8 mouse cellular contexts compared by ENCODE assay signal in the genomic region with DNA sequence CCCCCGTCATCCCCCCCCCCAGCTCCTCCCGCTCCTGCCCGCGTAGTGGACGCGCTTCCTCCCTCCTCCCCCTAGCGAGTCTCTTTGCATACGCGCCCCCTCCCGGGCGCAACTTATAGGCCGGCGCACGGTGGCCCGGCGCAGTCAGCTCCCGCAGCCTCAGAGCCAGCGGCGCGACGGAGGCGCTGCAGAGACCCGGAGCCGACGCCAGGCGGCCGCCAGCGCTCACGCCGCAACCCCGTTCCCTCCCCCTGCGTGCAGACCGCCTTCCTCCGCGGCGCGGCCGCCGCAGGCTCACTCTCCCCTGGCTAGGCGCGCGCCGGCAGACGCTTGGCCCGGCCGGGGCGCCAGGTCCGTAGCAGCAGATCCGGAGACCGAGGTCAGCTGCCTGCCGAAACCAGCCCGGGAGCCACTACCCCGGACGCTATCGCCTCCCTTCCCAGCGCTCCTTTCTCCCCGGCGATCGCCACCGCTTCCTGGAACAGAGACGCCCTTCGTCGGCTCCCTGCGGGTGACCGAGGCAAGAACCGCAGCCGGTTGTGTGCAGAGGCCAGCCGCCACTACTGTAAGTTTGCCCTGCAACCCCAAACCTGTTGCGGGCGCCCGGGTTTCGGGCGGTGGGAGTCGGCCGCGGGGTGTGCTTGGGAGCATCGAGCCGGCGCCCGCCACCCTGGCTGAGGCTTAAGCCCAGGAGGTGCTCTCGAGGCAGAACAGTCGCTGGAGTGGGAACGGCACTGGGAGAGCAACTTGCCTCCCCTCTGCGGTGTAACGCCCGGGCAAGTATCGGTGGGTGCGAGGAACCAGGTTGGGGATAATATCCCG. TPM values are rescaled to one million over a fixed set of nuclear protein-coding genes. Genes with fewer than 3 reads are reported as not detected.
A peak's percentile ranks its signal among the peaks of the same experiment; 100 is the strongest.
DNase-seq lines count a peak whose midpoint lies in the region; ATAC-seq and TF ChIP-seq lines count a peak whose summit lies in the region.

A gene (plus strand): TSS at position 141 of the 822 bp plus-strand sequence.

- H3K27me3 ChIP-seq in erythroblast, embryonic 14.5 days (ENCODE audit: control insufficient read depth) = peaks cover 57% of the 10 kb centered on the region
- peaks cover 22% of the 10 kb centered on the region; the same call in 1 of the 2 replicates for H3K27me3 ChIP-seq in embryonic facial prominence, embryonic 10.5 days (replicated peaks; ENCODE audit: low read depth, poor library complexity, severe bottlenecking)
- no peaks in the 10 kb centered on the region for H3K27me3 ChIP-seq in intestine, postnatal 0 days (replicated peaks; ENCODE audit: control insufficient read depth, insufficient read depth, low read length)
- H3K27me3 ChIP-seq in limb, embryonic 10.5 days (ENCODE audit: low read depth, poor library complexity, severe bottlenecking) = no peaks in the 10 kb centered on the region
- peaks cover 12% of the 10 kb centered on the region; the same call in 1 of the 2 replicates for H3K27me3 ChIP-seq in midbrain, embryonic 12.5 days

- H3K27ac ChIP-seq in embryonic facial prominence, embryonic 10.5 days (replicated peaks) = peak within 1 kb of the TSS; percentile 95
- peak within 1 kb of the TSS; percentile 88 for H3K27ac ChIP-seq in intestine, postnatal 0 days (ENCODE audit: low read depth, low read length)
- H3K27ac ChIP-seq in limb, embryonic 10.5 days = peak within 1 kb of the TSS; percentile 97
- H3K27ac ChIP-seq in midbrain, embryonic 12.5 days (replicated peaks) = peak within 1 kb of the TSS; percentile 97

- H3K9me3 ChIP-seq in erythroblast, embryonic 14.5 days (ENCODE audit: control insufficient read depth, low read length) = no peaks in the 10 kb centered on the region
- no peaks in the 10 kb centered on the region for H3K9me3 ChIP-seq in embryonic facial prominence, embryonic 10.5 days
- no peaks in the 10 kb centered on the region for H3K9me3 ChIP-seq in intestine, postnatal 0 days (ENCODE audit: control insufficient read depth)
- H3K9me3 ChIP-seq in limb, embryonic 10.5 days (replicated peaks) = no peaks in the 10 kb centered on the region
- H3K9me3 ChIP-seq in midbrain, embryonic 12.5 days = no peaks in the 10 kb centered on the region

- under 1% methylated on average over 89 of the region's 89 CpGs for WGBS in embryonic facial prominence, embryonic 10.5 days
- under 1% methylated on average over 67 of the region's 89 CpGs for WGBS in intestine, postnatal 0 days
- WGBS in limb, embryonic 10.5 days = under 1% methylated on average over 82 of the region's 89 CpGs
- WGBS in midbrain, embryonic 12.5 days = under 1% methylated on average over 88 of the region's 89 CpGs

- peak within 1 kb of the TSS; percentile 80 for H3K9ac ChIP-seq in intestine, postnatal 0 days (ENCODE audit: low read depth, low read length)
- H3K9ac ChIP-seq in midbrain, embryonic 12.5 days (replicated peaks) = peak within 1 kb of the TSS; percentile 96

- peak within 1 kb of the TSS; percentile 62 for H3K4me3 ChIP-seq in erythroblast, embryonic 14.5 days (replicated peaks)
- peak within 1 kb of the TSS; percentile 89 for H3K4me3 ChIP-seq in embryonic facial prominence, embryonic 10.5 days
- H3K4me3 ChIP-seq in intestine, postnatal 0 days (ENCODE audit: low read depth, low read length) = peak within 1 kb of the TSS; percentile 86
- peak within 1 kb of the TSS; percentile 82 for H3K4me3 ChIP-seq in limb, embryonic 10.5 days
- H3K4me3 ChIP-seq in midbrain, embryonic 12.5 days = peak within 1 kb of the TSS; percentile 93

- H3K4me2 ChIP-seq in intestine, postnatal 0 days (replicated peaks; ENCODE audit: low read depth) = peak within 1 kb of the TSS; percentile 73
- peak within 1 kb of the TSS; percentile 71 for H3K4me2 ChIP-seq in midbrain, embryonic 12.5 days (replicated peaks)

- peak; percentile 87 for TF ChIP-seq CTCF in intestine, postnatal 0 days (IDR thresholded peaks at IDR 0.05; ENCODE audit: low read depth)

- peak; percentile 95 for DNase-seq in embryonic facial prominence, embryonic 10.5 days (ENCODE audit: low spot score)
- DNase-seq in limb, embryonic 10.5 days (ENCODE audit: low spot score) = peak; percentile 94
- DNase-seq in spleen, adult 12 weeks (ENCODE audit: low spot score) = peak; percentile 62

- no peak for ATAC-seq in erythroblast, adult 5-6 weeks (replicated peaks; ENCODE audit: low FRiP score, poor library complexity, severe bottlenecking)
- ATAC-seq in granulocyte monocyte progenitor cell, adult 5-6 weeks (replicated peaks; ENCODE audit: poor library complexity, severe bottlenecking) = peak; percentile 84
- ATAC-seq in intestine, postnatal 0 days = peak; percentile 88
- ATAC-seq in midbrain, embryonic 12.5 days (ENCODE audit: low FRiP score, low read depth) = peak; percentile 89

- H3K4me1 ChIP-seq in erythroblast, embryonic 14.5 days (ENCODE audit: control insufficient read depth) = peaks cover 18% of the 10 kb centered on the region
- peaks cover 74% of the 10 kb centered on the region for H3K4me1 ChIP-seq in embryonic facial prominence, embryonic 10.5 days
- peaks cover 18% of the 10 kb centered on the region; the same call in 1 of the 2 replicates for H3K4me1 ChIP-seq in intestine, postnatal 0 days (replicated peaks; ENCODE audit: control insufficient read depth, insufficient read depth, low read length)
- peaks cover 72% of the 10 kb centered on the region for H3K4me1 ChIP-seq in limb, embryonic 10.5 days
- peaks cover 65% of the 10 kb centered on the region for H3K4me1 ChIP-seq in midbrain, embryonic 12.5 days

- H3K36me3 ChIP-seq in erythroblast, embryonic 14.5 days (ENCODE audit: control insufficient read depth) = peaks cover 7% of the 10 kb centered on the region; the same call in 1 of the 2 replicates
- H3K36me3 ChIP-seq in embryonic facial prominence, embryonic 10.5 days (replicated peaks) = peaks cover 17% of the 10 kb centered on the region
- H3K36me3 ChIP-seq in intestine, postnatal 0 days (ENCODE audit: control insufficient read depth, insufficient read depth) = peaks cover 16% of the 10 kb centered on the region
- peaks cover 16% of the 10 kb centered on the region for H3K36me3 ChIP-seq in limb, embryonic 10.5 days
- H3K36me3 ChIP-seq in midbrain, embryonic 12.5 days = peaks cover 15% of the 10 kb centered on the region

RNA-seq across cellular contexts. Expression of the gene that starts here (rescaled TPM):
- 0.01 and 0.02 TPM in 2 replicates for polyA plus RNA-seq in erythroblast, embryonic 14.5 days (2012)
- 0.21 TPM in 1 of 2 replicates, not detected in the other for total RNA-seq in erythroblast, adult 5-6 weeks (2015; ENCODE audit: low replicate concordance)
- total RNA-seq in erythroblast, adult 5-6 weeks (2017; ENCODE audit: low replicate concordance) = 0.17 and 0.56 TPM in 2 replicates
- 5.6 and 6.8 TPM in 2 replicates for polyA plus RNA-seq in embryonic facial prominence, embryonic 10.5 days (2016; fragmentation: Nextera tagmentation; extraction: Ambion mirVana)
- total RNA-seq in granulocyte monocyte progenitor cell, adult 5-6 weeks (2014; fragmentation: Nextera tagmentation) = 1.3 and 3.8 TPM in 2 replicates
- total RNA-seq in granulocyte monocyte progenitor cell, adult 5-6 weeks (2017) = 2.4 and 2.5 TPM in 2 replicates
- 2.3 and 2.6 TPM in 2 replicates for polyA plus RNA-seq in intestine, postnatal 0 days (2015; fragmentation: Nextera tagmentation; extraction: Ambion mirVana)
- 2.5 and 4.3 TPM in 2 replicates for polyA plus RNA-seq in limb, embryonic 10.5 days (2016; fragmentation: Nextera tagmentation; extraction: Ambion mirVana)
- polyA plus RNA-seq in midbrain, embryonic 12.5 days (2016; fragmentation: Nextera tagmentation; extraction: Ambion mirVana) = 21.9 and 22.0 TPM in 2 replicates
